Mouse (Mus musculus): ENCODE data around the gene Mterf1b. TPM values are rescaled to one million over a fixed set of nuclear protein-coding genes. Genes with fewer than 3 reads are reported as not detected.

Gene Mterf1b
- polyA plus RNA-seq, 2 experiments: 1.8 to 2.1 TPM

DNA sequence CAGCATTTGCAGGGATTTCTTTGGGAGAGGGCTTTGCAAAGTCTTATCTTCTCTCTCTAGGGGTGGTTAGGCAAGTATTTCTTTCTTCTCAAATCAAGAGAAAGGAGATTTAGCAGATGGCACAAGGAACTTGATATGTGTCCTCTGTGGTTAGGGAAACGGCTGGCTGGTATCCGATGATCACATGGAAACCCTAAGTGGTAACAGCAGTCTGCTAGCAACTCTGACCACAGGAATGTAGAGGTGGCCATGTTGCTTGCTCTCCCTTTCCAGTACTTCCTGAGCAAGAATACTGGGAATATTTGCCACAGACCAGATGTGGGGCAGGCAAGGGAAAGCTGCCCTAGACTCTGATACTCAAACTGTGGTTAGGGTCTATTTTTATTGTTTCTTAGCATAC is 53.9 kb downstream of the Mterf1b start:
- TF ChIP-seq EP300 (IDR thresholded peaks at IDR 0.05; ENCODE audit: low read depth) (no peak), CTCF (IDR thresholded peaks at IDR 0.05; ENCODE audit: low read depth) (no peak)
- 9% methylated on average over 2 of the region's 2 CpGs for WGBS (ENCODE audit: insufficient replicate concordance)
- ATAC-seq (ENCODE audit: insufficient read depth): no peak
- Histone ChIP-seq H3K9ac (replicated peaks) (no peak overlapping the region), H3K27me3 (ENCODE audit: control insufficient read depth, insufficient read depth, low read length) (no peaks in the 10 kb centered on the region), H3K27ac (no peak overlapping the region), H3K9me3 (ENCODE audit: control insufficient read depth, low read length) (no peaks in the 10 kb centered on the region), H3K4me1 (replicated peaks; ENCODE audit: control insufficient read depth in 2 of 2, insufficient read depth in 2 of 2, low read length in 1 of 2) (no peaks in the 10 kb centered on the region), H3K4me2 (ENCODE audit: low read depth) (no peak overlapping the region), H3K36me3 (replicated peaks; ENCODE audit: control insufficient read depth, insufficient read depth, low read depth) (no peaks in the 10 kb centered on the region), H3K4me3 (ENCODE audit: insufficient read depth in 1 of 2, low read depth in 2 of 2, low read length in 2 of 2) (no peak overlapping the region)
- no peak for DNase-seq (ENCODE audit: low read depth in 3 of 3, low spot score in 3 of 3)

Other genes starting within 250 kb of the Mterf1b start
- 21.0 and 39.3 TPM in 2 replicates for gene Cyp51, start 87.6 kb upstream of the Mterf1b start, polyA plus RNA-seq (2012; rRNA removed)
- gene Cyp51, start 87.6 kb upstream of the Mterf1b start, polyA plus RNA-seq (2014; fragmentation: Nextera tagmentation; extraction: Ambion mirVana): 49.7 and 55.7 TPM in 2 replicates

Data from liver, embryonic 14.5 days (tissue).